Mouse (Mus musculus) ES-Bruce4 (cell line): ENCODE measurements at regions not wholly inside any gene's neighbourhood (a gene's known extent, or its start where the extent isn't known, plus 50 kb on each side); places are given as distances from the start of the nearest gene placed in this dataset.

Experiments used
- CTCF ChIP-seq: IDR thresholded peaks from one replicate; pipeline ENCODE4 v1.8.1; 2011; ENCODE audit warnings: low read depth, low read length
- EP300 ChIP-seq: IDR thresholded peaks from 2 replicates; pipeline ENCODE4 v1.6.1; 2011; ENCODE audit warnings: low read depth, low read length; ENCODE audit not compliant: insufficient read depth
- POLR2A ChIP-seq: IDR thresholded peaks from one replicate; pipeline ENCODE4 v1.8.1; 2011; ENCODE audit warnings: low read length; ENCODE audit not compliant: insufficient read depth

DNA sequence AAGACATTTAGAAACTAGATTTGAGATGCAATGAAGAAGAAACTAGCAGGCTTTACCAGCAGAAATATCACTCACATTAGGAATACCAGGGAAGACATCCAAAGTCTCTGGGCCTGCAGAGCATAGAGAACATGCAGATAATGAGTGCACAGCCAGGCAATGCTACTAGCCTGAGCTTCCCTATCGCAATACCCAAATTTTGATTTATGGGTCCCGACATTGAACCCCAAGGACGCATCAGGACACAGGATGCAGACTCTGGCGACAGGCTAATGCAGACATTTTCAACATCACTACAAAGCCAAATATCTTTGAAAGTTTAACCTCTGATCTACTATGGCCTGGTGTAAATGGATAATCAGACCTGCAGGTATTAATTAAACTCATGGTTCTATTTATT, 273.1 kb upstream of the Arid1b start:
- TF ChIP-seq CTCF (no peak), EP300 (no peak), POLR2A (no peak)
